In genomic region chr2:91791621-91792020, GRCm38 (mm10) we compare ENCODE assay signal across 22 mouse cellular contexts.
DNase-seq lines count a peak whose midpoint lies in the region; ATAC-seq and TF ChIP-seq lines count a peak whose summit lies in the region.
"Had no signal": no experiment of that assay in that cellular context is flagged by ENCODE, and none has a peak within 500 bp of the region (broad histone marks: within the 10 kb centered on the region; RNA-seq: fewer than 3 reads in every experiment).

No protein-coding gene starts in this region.

- no peak overlapping the region for H3K4me3 ChIP-seq in forebrain, embryonic 15.5 days
- H3K4me3 ChIP-seq in forebrain, embryonic 16.5 days (replicated peaks; ENCODE audit: low read length): no peak overlapping the region
- H3K4me3 ChIP-seq in left cerebral cortex, adult 2 months: no peak overlapping the region
- H3K4me3 ChIP-seq: embryonic facial prominence, embryonic 15.5 days; forebrain, embryonic 12.5 days; hindbrain, embryonic 15.5 days; limb, embryonic 15.5 days had no signal

- H3K27me3 ChIP-seq in forebrain, embryonic 15.5 days: no peaks in the 10 kb centered on the region
- H3K27me3 ChIP-seq in forebrain, embryonic 16.5 days (replicated peaks; ENCODE audit: control insufficient read depth, insufficient read depth, low read length): no peaks in the 10 kb centered on the region
- H3K27me3 ChIP-seq: embryonic facial prominence, embryonic 15.5 days; forebrain, embryonic 12.5 days; hindbrain, embryonic 15.5 days; limb, embryonic 15.5 days; Patski had no signal

- intact Hi-C loops in left cerebral cortex, adult 2 months (cut with DNase I): no loop called here
- intact Hi-C loops in left cerebral cortex, postnatal 10 days (cut with DNase I): no loop called here
- intact Hi-C loops in left cerebral cortex, postnatal 36 days (cut with DNase I): no loop called here

- no peak overlapping the region for H3K4me2 ChIP-seq in forebrain, embryonic 15.5 days (replicated peaks)
- no peak overlapping the region for H3K4me2 ChIP-seq in forebrain, embryonic 16.5 days (ENCODE audit: low read length)
- H3K4me2 ChIP-seq: embryonic facial prominence, embryonic 15.5 days; forebrain, embryonic 12.5 days; heart, embryonic 11.5 days; hindbrain, embryonic 15.5 days; limb, embryonic 15.5 days; midbrain, embryonic 11.5 days had no signal

- WGBS in forebrain, embryonic 15.5 days: 52% methylated on average over 2 of the region's 2 CpGs
- 52% methylated on average over 2 of the region's 2 CpGs for WGBS in forebrain, embryonic 16.5 days

- peaks cover 12% of the 10 kb centered on the region; the same call in 1 of the 2 replicates for H3K4me1 ChIP-seq in forebrain, embryonic 15.5 days
- peaks cover 6% of the 10 kb centered on the region for H3K4me1 ChIP-seq in forebrain, embryonic 16.5 days (replicated peaks; ENCODE audit: control insufficient read depth, insufficient read depth, low read length)
- H3K4me1 ChIP-seq: forebrain, embryonic 12.5 days had no signal

- ATAC-seq in forebrain, embryonic 15.5 days (replicated peaks): no peak
- ATAC-seq in forebrain, embryonic 16.5 days: no peak
- ATAC-seq: intestine, postnatal 0 days; Patski had no signal

- DNase-seq in left cerebral cortex, adult 2 months (ENCODE audit: extremely low spot score in 1 of 2, low spot score in 2 of 2): no peak
- DNase-seq in left cerebral cortex, postnatal 10 days (ENCODE audit: extremely low spot score in 1 of 2, low spot score in 2 of 2): no peak
- DNase-seq in CD4-positive helper T cell, adult 2 months (ENCODE audit: low read depth, low spot score): peak; percentile 34
- DNase-seq in left cerebral cortex, postnatal 36 days (ENCODE audit: low spot score in 2 of 2): peak; percentile 13 to 19
- no peak for DNase-seq in embryo, embryonic 10 days (ENCODE audit: low spot score)
- DNase-seq: cerebellum, postnatal 10 days; embryo, embryonic 11 days; gastrocnemius, postnatal 36 days; heart, postnatal 36 days; lung, postnatal 4 days; thymus, postnatal 14 days had no signal

- H3K36me3 ChIP-seq in forebrain, embryonic 15.5 days: no peaks in the 10 kb centered on the region
- H3K36me3 ChIP-seq in forebrain, embryonic 16.5 days (ENCODE audit: control insufficient read depth, insufficient read depth): no peaks in the 10 kb centered on the region
- H3K36me3 ChIP-seq: embryonic facial prominence, embryonic 15.5 days; forebrain, embryonic 12.5 days; hindbrain, embryonic 15.5 days; limb, embryonic 15.5 days had no signal

- H3K27ac ChIP-seq in forebrain, embryonic 15.5 days (replicated peaks): 0 out of 2 replicates have a peak overlapping the region, but pooled peaks have one; percentile 37
- no peak overlapping the region for H3K27ac ChIP-seq in forebrain, embryonic 16.5 days (ENCODE audit: low read length)
- 0 out of 2 replicates have a peak overlapping the region, but pooled peaks have one; percentile 20 for H3K27ac ChIP-seq in left cerebral cortex, adult 2 months
- H3K27ac ChIP-seq: embryonic facial prominence, embryonic 15.5 days; forebrain, embryonic 12.5 days; hindbrain, embryonic 15.5 days; kidney, postnatal 0 days; limb, embryonic 15.5 days had no signal

- no peaks in the 10 kb centered on the region for H3K9me3 ChIP-seq in forebrain, embryonic 15.5 days
- H3K9me3 ChIP-seq in forebrain, embryonic 16.5 days (ENCODE audit: control insufficient read depth, low read length): no peaks in the 10 kb centered on the region
- H3K9me3 ChIP-seq: embryonic facial prominence, embryonic 15.5 days; forebrain, embryonic 12.5 days; hindbrain, embryonic 15.5 days; limb, embryonic 15.5 days had no signal

- no peak overlapping the region for H3K9ac ChIP-seq in forebrain, embryonic 15.5 days (replicated peaks)
- no peak overlapping the region for H3K9ac ChIP-seq in forebrain, embryonic 16.5 days (replicated peaks; ENCODE audit: low read depth, low read length)
- H3K9ac ChIP-seq: embryonic facial prominence, embryonic 15.5 days; forebrain, embryonic 12.5 days; hindbrain, embryonic 15.5 days; limb, embryonic 15.5 days had no signal

- no peak for TF ChIP-seq CTCF in left cerebral cortex, adult 2 months (IDR thresholded peaks at IDR 0.05)

Comparison
In these comparisons a context has a peak if more than half of its experiments do, and no peak if none do; other contexts are left out.
1. DNase-seq: peak in CD4-positive helper T cell, adult 2 months (single experiment) and left cerebral cortex, postnatal 36 days (2 of 2); none in left cerebral cortex, adult 2 months (0 of 2), left cerebral cortex, postnatal 10 days (0 of 2) and embryo, embryonic 10 days (single experiment).